Mouse (Mus musculus) thymus, adult 2 months (tissue): Measurements from ENCODE around the gene Acot7.

Experiments
- CTCF ChIP-seq: fragments of 200-500 bp; IDR thresholded peaks from 2 replicates; pipeline ENCODE4 v1.5.1; 2012; ENCODE audit warnings: mild to moderate bottlenecking, control low read depth, low read length, moderate library complexity, borderline replicate concordance; ENCODE audit not compliant: control insufficient read depth, poor library complexity, insufficient read depth; ENCODE audit errors: extremely low read depth
- POLR2A ChIP-seq: fragments of 200-500 bp; IDR thresholded peaks from 2 replicates; pipeline ENCODE4 v1.6.1; 2012; ENCODE audit warnings: mild to moderate bottlenecking, low read length, control low read depth, moderate library complexity; ENCODE audit not compliant: control insufficient read depth, poor library complexity, insufficient read depth; ENCODE audit errors: extremely low read depth

DNA sequence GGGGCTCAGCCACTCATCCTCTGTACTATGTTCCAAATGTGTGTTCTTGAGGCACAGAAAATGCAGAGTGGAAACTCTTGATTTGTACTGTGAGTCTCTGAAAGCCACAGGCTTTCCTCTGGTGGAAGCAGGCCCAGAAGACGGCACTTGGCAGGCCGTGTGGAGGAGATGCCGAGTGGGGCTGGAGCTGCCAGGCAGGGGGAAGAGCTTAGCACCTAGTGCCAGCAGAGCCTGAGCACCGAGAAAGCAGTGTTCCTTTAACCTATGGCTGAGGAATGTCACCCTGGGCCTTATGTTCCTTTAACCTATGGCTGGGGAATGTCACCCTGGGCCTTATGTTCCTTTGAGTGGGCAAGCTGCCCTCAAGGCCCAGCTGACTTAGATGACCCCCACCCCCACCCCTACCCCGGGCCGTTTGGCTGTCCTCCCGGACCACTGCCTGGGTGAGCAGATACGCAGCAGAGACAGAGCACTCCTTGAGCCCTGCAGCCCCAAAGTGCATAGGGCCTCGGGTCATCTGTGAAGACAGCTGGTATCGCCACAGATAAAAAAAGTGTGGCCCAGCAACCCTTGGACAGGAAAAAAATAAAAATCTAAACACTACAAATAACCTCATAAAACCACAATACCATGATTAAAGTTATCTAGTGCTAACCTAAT, 88.4 kb downstream of the Acot7 start:
- TF ChIP-seq POLR2A (no peak), CTCF (no peak)
